Mouse (Mus musculus) stomach, postnatal 0 days (tissue): ENCODE data around the gene Zglp1.

ENCODE experiments used
- CTCF ChIP-seq: IDR thresholded peaks from 2 replicates; pipeline ENCODE4 v1.5.1; 2016; ENCODE audit warnings: antibody characterized with exemption, low read depth, mild to moderate bottlenecking, moderate library complexity
- EP300 ChIP-seq: optimal IDR thresholded peaks from 2 replicates; pipeline ENCODE3; 2016; ENCODE audit warnings: antibody characterized with exemption

DNA sequence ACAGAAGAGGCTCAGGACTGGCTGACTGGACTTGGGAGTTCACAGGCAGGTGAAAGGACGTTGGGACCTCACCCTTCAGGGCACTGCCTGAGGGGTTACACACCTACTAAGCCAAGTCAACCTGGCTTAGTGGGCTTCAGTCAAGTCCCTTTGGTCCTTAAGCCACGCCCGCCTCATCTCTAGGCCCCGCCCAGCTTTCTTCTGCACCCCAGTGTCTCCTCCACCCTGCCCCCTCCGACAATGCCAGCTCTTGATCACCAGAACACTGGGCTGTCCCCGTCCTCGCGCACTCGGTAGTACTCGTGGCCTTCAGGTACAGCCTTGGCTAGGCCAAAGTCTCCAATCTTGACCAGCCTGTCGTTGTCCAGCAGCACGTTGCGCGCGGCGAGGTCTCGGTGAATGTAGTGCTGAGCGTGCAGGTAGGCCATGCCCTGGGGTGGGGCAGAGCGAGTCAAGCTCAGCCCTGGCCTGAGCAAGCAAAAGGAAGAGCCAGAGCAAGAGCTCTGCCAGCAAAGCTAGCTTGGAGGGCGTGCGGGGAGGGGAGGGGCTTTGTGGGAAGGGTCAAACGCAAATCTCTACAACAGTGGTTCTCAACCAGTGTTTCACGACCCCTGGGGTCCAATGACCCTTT lies 40.8 kb upstream of the Zglp1 start:
- TF ChIP-seq CTCF, result no peak
- TF ChIP-seq EP300, result no peak
